Mouse (Mus musculus) kidney, embryonic 14.5 days (tissue): ENCODE measurements around the gene Hamp. TPM values are rescaled to one million over a fixed set of nuclear protein-coding genes. Genes with fewer than 3 reads are reported as not detected.
A peak's percentile ranks its signal among the peaks of the same experiment; 100 is the strongest.

Experiments
- ATAC-seq: fragments of 200-750 bp; cut with Nextera tagmentation; 2 replicates; pipeline ENCODE4 v1.8.0; 2017; ENCODE audit warnings: moderate number of reproducible peaks, mild to moderate bottlenecking, moderate TSS enrichment, moderate library complexity; ENCODE audit not compliant: low FRiP score, low TSS enrichment
- H3K27ac ChIP-seq: fragments of 300-500 bp; sonication (generic); 2 replicates; pipeline ENCODE4 v1.5.1; 2014; ENCODE audit warnings: low read depth, mild to moderate bottlenecking, low read length, moderate library complexity, mixed read lengths
- H3K27me3 ChIP-seq: fragments of 300-500 bp; sonication (generic); 2 replicates; pipeline ENCODE4 v1.6.1; 2014; ENCODE audit warnings: mild to moderate bottlenecking, low read length; ENCODE audit not compliant: control insufficient read depth, insufficient read depth
- H3K36me3 ChIP-seq: fragments of 300-500 bp; sonication (generic); 2 replicates; pipeline ENCODE4 v1.6.1; 2014; ENCODE audit warnings: low read length, mixed read lengths; ENCODE audit not compliant: control insufficient read depth, insufficient read depth
- H3K4me1 ChIP-seq: fragments of 300-500 bp; sonication (generic); 2 replicates; pipeline ENCODE4 v1.6.1; 2014; ENCODE audit warnings: low read length, mixed read lengths; ENCODE audit not compliant: control insufficient read depth, insufficient read depth
- H3K4me2 ChIP-seq: fragments of 300-500 bp; sonication (generic); replicated peaks from 2 replicates; pipeline ENCODE4 v1.6.1; 2014; ENCODE audit warnings: low read depth, mild to moderate bottlenecking, low read length
- H3K4me3 ChIP-seq: fragments of 300-500 bp; sonication (generic); 2 replicates; pipeline ENCODE4 v1.5.1; 2014; ENCODE audit warnings: mild to moderate bottlenecking, low read length
- H3K9ac ChIP-seq: fragments of 300-500 bp; sonication (generic); 2 replicates; pipeline ENCODE4 v1.6.1; 2014; ENCODE audit warnings: low read depth, mild to moderate bottlenecking, low read length, moderate library complexity
- H3K9me3 ChIP-seq: fragments of 300-500 bp; sonication (generic); 2 replicates; pipeline ENCODE4 v1.6.1; 2016; ENCODE audit warnings: low read length; ENCODE audit not compliant: control insufficient read depth
- WGBS: fragments of 180-500 bp; shearing (Covaris S2); extraction: QIAGEN DNeasy Blood & Tissue Kit; methylation state at CpG from one replicate; pipeline ENCODE4 v1.1.7; 2014; 5-methylcytosine and 5-hydroxymethylcytosine counted together
- polyA plus RNA-seq: library from polyadenylated mRNA; unstranded; fragments of >200 nt; fragmentation: Nextera tagmentation; extraction: Ambion mirVana; gene quantifications from 2 replicates; pipeline ENCODE4 v1.2.1, GENCODE M21; 2014

Gene Hamp
- not detected in 2 replicates for polyA plus RNA-seq

GRCm38 (mm10) chr7:30943909-30944635 lies at the start of gene Hamp:
Gene Hamp (minus strand): TSS chr7:30944032.
- peaks cover 18% of the 10 kb centered on the region for H3K36me3 ChIP-seq
- H3K4me1 ChIP-seq: no peaks in the 10 kb centered on the region
- no peak within 1 kb of the TSS for H3K4me3 ChIP-seq
- H3K9me3 ChIP-seq: no peaks in the 10 kb centered on the region
- no peaks in the 10 kb centered on the region for H3K27me3 ChIP-seq
- H3K9ac ChIP-seq: no peak within 1 kb of the TSS
- H3K27ac ChIP-seq: no peak within 1 kb of the TSS
- H3K4me2 ChIP-seq: no peak within 1 kb of the TSS
- ATAC-seq: no peak
- WGBS: 67% methylated on average over 9 of the region's 9 CpGs

GRCm38 (mm10) chr7:30992148-30992547 lies 48.3 kb upstream of the Hamp start:
- WGBS: 67% methylated on average over 5 of the region's 5 CpGs

GRCm38 (mm10) chr7:30988519-30989162 lies 44.8 kb upstream of the Hamp start:
- H3K27ac ChIP-seq: no peak overlapping the region
- no peaks in the 10 kb centered on the region for H3K27me3 ChIP-seq
- no peak overlapping the region for H3K4me3 ChIP-seq
- WGBS: 89% methylated on average over 4 of the region's 4 CpGs
- no peaks in the 10 kb centered on the region for H3K4me1 ChIP-seq
- no peaks in the 10 kb centered on the region for H3K36me3 ChIP-seq
- no peak overlapping the region for H3K9ac ChIP-seq
- H3K4me2 ChIP-seq: no peak overlapping the region
- no peaks in the 10 kb centered on the region for H3K9me3 ChIP-seq
- no peak for ATAC-seq

More at GRCm38 (mm10) chr7:30992148-30992547, 48.3 kb upstream of the Hamp start:
- no peak overlapping the region for H3K4me3 ChIP-seq
- H3K27me3 ChIP-seq: no peaks in the 10 kb centered on the region
- H3K4me1 ChIP-seq: no peaks in the 10 kb centered on the region
- no peak overlapping the region for H3K4me2 ChIP-seq
- no peak overlapping the region for H3K27ac ChIP-seq
- no peak for ATAC-seq
- H3K9ac ChIP-seq: no peak overlapping the region
- peaks cover 4% of the 10 kb centered on the region; the same call in 1 of the 2 replicates for H3K9me3 ChIP-seq
- H3K36me3 ChIP-seq: no peaks in the 10 kb centered on the region

GRCm38 (mm10) chr7:30985357-30985756 lies 41.5 kb upstream of the Hamp start:
- WGBS: 92% methylated on average over 9 of the region's 9 CpGs
- Histone ChIP-seq H3K4me1 (no peaks in the 10 kb centered on the region), H3K27me3 (no peaks in the 10 kb centered on the region), H3K36me3 (no peaks in the 10 kb centered on the region), H3K9me3 (no peaks in the 10 kb centered on the region), H3K9ac (no peak overlapping the region), H3K27ac (no peak overlapping the region), H3K4me2 (no peak overlapping the region), H3K4me3 (no peak overlapping the region)
- no peak for ATAC-seq

GRCm38 (mm10) chr7:30981703-30982102 lies 37.9 kb upstream of the Hamp start:
- Histone ChIP-seq H3K27ac (no peak overlapping the region), H3K4me1 (no peaks in the 10 kb centered on the region), H3K36me3 (no peaks in the 10 kb centered on the region), H3K9me3 (no peaks in the 10 kb centered on the region), H3K9ac (no peak overlapping the region), H3K4me3 (no peak overlapping the region), H3K4me2 (no peak overlapping the region), H3K27me3 (no peaks in the 10 kb centered on the region)
- WGBS: 97% methylated on average over 4 of the region's 4 CpGs
- ATAC-seq: no peak

GRCm38 (mm10) chr7:30973501-30974289 lies 29.9 kb upstream of the Hamp start, which contains the start of gene Fam187b:
Gene Fam187b (plus strand): TSS chr7:30973790.
- no peaks in the 10 kb centered on the region; the same call in 1 of the 2 replicates for H3K4me1 ChIP-seq
- H3K4me2 ChIP-seq: peak within 1 kb of the TSS; percentile 49
- peak; percentile 94 for ATAC-seq
- H3K9me3 ChIP-seq: no peaks in the 10 kb centered on the region
- H3K27ac ChIP-seq: peak within 1 kb of the TSS; percentile 80
- peak within 1 kb of the TSS; percentile 59 for H3K4me3 ChIP-seq
- H3K27me3 ChIP-seq: peaks cover 10% of the 10 kb centered on the region
- WGBS: under 1% methylated on average over 36 of the region's 37 CpGs
- peak within 1 kb of the TSS; percentile 73 for H3K9ac ChIP-seq
- peaks cover 11% of the 10 kb centered on the region; the same call in 1 of the 2 replicates for H3K36me3 ChIP-seq

GRCm38 (mm10) chr7:30973251-30973500 lies 29.3 kb upstream of the Hamp start, which contains the start of gene Lsr:
Gene Lsr (minus strand): TSS chr7:30973464.
- Histone ChIP-seq H3K4me1 (no peaks in the 10 kb centered on the region; the same call in 1 of the 2 replicates), H3K36me3 (peaks cover 13% of the 10 kb centered on the region; the same call in 1 of the 2 replicates), H3K9ac (peak within 1 kb of the TSS; percentile 73), H3K9me3 (no peaks in the 10 kb centered on the region), H3K27ac (peak within 1 kb of the TSS; percentile 80), H3K4me3 (peak within 1 kb of the TSS; percentile 59), H3K27me3 (peaks cover 10% of the 10 kb centered on the region), H3K4me2 (peak within 1 kb of the TSS; percentile 49)
- peak; percentile 86 for ATAC-seq
- WGBS: under 1% methylated on average over 19 of the region's 19 CpGs

- H3K36me3 ChIP-seq: peaks cover 13% of the 10 kb centered on the region
Measured at GRCm38 (mm10) chr7:30972426-30973250, 28.8 kb upstream of the Hamp start.

More at GRCm38 (mm10) chr7:30972426-30973250, 28.8 kb upstream of the Hamp start:
- Histone ChIP-seq H3K27me3 (peaks cover 10% of the 10 kb centered on the region), H3K27ac (peak overlapping the region; percentile 80), H3K9ac (peak overlapping the region; percentile 73), H3K9me3 (no peaks in the 10 kb centered on the region), H3K4me3 (peak overlapping the region; percentile 59), H3K4me1 (no peaks in the 10 kb centered on the region; the same call in 1 of the 2 replicates), H3K4me2 (peak overlapping the region; percentile 49)
- ATAC-seq: peak; percentile 53
- 4% methylated on average over 41 of the region's 41 CpGs for WGBS
